Mouse (Mus musculus) adrenal gland, postnatal 4 days (tissue): ENCODE data around the gene Fhl4. TPM values are rescaled to one million over a fixed set of nuclear protein-coding genes. Genes with fewer than 3 reads are reported as not detected.

Source experiments
- DNase-seq, 2 experiments: peaks; one replicate each; pipeline ENCODE4 v3.0.0; 2021 to 2022; ENCODE audit warnings: low spot score in 2 of 2, mixed read lengths in 2 of 2
- long read RNA-seq, 2 experiments: library from polyadenylated mRNA; stranded (forward); transcript quantifications; one replicate each; pipeline ENCODE4 v2.0.0; 2021
- total RNA-seq, 2 experiments: library from RNA; stranded (reverse); gene quantifications; 2 replicates each; pipeline ENCODE4 v1.2.3; 2021

The Fhl4 gene
- 1 to 10 TPM in 1 of 2 experiments, under 1 TPM in 1; 0.92 to 1.3 TPM for total RNA-seq
- long read RNA-seq, experiment 1, partial matches to known transcripts = 0 of 1 reads
- long read RNA-seq, experiment 1, other reads (novel, unspliced or antisense) = 0 of 1 reads
- long read RNA-seq, experiment 2 = 0 reads

DNA sequence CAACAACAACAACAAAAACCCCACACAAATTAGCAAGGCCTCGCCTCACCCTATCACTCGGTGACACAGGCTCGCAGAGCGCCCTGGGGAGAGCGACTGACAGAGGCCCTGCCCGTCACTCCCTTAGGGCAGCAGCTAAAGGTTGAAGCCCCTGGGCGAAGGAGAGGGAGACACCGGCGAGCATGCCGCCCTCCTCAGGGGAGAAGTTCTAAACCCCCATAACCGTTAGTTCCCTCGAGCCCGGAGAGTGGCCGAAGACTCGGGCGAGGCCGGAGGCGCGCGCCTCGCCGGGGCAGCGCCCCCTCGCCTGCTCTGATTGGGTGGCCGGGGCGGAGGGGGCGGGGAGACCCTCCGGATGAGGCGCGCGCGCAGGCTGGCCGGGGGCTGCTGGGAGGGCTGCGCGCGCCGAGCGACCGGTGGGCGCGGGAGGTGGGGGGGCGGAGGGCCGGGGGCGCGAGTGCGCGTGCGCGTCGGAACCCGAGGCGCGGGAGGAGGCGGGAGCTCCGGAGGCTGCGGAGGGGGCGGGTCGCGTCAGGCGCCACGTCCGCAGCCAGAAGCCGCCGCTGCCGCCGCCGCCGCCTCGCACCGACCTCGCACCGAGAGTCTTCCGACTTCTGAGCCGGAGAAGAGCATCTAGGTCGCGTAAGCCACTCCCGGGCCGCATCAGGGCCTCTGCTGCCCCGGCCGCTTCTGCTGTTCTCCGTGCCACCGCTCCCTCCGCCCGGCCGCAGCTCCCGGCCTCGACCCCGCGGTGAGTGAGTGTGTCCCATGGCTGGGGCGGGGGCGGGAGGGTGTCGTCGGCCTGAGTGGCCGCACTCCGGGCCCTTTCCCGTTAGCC, at the start of gene Fhl4, which contains the start of gene Tmem263:
Gene Fhl4, minus strand, starts transcription at position 249 of the 838 bp plus-strand sequence.
Gene Tmem263, plus strand, starts transcription at position 381 of the 838 bp plus-strand sequence.
- peak; percentile 70 to 82 for DNase-seq

DNA sequence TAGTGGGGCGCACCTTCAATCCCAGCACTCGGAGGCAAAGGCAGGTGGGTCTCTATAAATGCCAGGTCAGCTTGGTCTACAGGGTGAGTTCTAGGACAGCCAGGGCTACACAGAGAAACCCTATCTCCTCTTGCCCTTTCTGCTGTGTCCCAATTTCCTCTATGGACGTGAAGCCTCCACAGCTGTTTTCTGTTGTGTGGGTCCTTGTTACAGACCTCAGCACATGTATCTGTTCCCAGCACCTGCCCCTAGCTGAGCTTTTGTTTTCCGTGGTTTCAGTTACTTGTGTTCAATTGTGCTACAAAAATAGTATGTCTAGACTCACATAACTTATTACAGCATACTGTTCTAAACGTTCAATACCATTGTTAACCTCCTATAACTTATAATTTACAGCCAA, 46.9 kb upstream of the Fhl4 start:
- DNase-seq = no peak

DNA sequence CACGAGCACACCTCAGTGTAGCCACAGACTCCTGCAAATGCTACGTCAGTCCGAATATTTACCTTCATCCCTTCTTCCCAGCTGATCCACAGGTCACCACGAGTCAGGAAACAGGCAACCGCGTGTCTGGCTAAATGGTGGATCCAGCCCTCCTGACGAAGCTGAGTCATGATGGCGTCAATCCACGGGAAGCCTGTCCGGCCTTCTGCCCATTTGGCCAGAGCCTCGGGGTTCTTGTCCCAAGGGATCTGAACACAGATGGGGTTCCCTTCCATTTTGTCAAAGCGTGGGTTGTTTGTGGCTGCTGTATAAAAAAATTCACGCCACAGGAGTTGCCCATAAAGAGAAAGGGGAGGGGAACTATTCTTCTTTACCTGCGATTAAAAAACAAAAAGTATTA, 44.0 kb upstream of the Fhl4 start:
- no peak for DNase-seq

DNA sequence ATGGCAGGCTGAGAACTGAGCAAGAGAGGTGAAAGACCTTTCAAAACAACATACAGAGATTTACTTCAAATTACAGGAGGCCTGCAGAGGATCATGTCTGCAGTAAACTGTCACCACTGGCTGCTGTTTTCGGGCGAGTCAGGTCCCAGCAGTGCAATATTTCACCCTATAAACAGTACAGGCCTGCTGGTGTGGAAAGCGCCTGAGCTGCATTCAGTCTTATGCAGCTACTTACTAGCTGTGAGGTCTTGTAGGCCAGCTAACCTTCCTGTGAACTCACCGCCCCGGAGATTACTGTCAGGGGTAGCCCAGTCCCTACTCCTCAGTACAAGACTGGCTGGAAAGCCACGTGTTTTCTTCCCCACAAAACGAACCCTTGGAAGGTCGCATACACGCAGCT, 39.2 kb upstream of the Fhl4 start:
- DNase-seq = no peak

DNA sequence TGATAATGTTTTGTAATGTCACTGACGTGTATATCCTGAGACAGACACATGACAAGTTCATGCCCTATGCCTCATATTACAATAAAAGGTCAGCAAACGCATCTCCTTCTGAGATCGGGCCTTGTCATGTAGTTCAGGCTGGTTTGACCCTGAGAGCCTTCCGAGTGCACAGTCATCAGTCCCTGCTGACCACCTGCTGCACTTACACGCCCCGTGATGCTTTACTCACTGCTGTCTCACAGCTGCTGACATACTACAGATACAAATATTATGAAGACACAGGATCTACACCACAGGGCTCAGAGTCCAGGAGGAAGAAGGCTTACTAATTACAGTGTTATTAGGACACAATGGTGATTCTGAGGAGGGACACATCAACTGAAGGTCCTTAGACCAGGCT, 34.3 kb upstream of the Fhl4 start:
- DNase-seq = no peak

DNA sequence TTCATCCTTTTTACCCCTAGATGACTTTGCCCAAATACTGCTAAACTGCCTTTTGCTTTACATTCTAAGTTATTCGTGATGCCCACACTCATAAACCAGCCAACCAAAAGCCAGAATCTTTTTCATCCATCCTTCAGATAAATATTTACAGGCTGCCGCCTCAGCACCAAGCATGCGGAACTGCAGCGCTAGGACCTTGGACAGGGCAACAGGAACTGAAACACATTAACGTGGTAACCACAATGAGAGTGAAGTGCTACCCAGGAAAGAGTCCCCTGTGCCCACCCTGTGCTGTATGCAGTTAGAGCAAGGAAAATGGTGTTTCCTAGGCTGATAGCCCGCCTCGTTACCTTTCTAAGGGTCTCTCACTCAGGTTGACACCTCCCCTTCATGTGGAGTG, 26.2 kb upstream of the Fhl4 start:
- no peak for DNase-seq

DNA sequence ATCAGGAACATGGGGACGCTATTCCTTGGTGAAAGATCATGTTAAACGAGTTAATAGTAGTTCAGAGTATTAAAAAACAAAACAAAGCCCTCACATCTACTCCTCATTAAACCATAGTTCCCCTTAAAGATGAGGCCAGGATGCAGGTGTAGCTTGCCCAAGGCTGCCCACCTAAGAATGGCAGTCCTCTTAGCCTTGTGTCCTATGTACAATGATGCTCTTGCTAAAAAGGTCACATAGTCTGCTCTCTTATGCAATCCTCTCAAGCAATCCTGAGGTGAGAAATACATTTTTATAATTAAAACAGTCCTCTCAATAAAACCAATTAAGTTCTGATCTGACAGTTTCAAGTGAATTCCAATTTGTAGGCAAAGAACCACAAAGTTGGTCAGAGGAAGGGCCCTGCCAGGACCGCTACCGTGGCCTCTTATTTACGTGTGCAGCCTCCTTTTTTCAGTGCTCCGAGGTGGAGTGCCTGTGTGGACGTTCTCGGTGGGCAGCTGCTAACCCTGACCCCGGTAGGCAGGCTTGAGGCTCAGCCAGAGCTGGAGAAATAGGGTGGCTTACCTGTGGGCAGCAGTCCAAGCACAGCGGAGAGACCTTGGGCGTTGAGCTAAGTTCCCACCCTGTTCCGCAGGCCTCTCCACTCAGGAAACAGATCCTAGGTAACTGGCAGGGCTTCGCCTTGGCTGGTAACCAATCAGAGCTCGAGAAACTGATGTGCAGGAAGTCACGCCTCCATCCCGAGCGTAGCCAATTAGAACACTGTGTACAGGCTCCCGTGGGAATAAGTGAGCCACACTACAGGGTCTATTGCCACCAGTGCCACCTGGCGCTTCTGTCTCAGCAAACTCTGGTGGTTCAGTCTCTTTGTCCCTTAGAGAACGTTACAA, 25.3 kb upstream of the Fhl4 start, which contains the start of gene Mterf2:
Gene Mterf2, minus strand, starts transcription at position 633 of the 893 bp plus-strand sequence.
- DNase-seq = peak; percentile 51 to 77

DNA sequence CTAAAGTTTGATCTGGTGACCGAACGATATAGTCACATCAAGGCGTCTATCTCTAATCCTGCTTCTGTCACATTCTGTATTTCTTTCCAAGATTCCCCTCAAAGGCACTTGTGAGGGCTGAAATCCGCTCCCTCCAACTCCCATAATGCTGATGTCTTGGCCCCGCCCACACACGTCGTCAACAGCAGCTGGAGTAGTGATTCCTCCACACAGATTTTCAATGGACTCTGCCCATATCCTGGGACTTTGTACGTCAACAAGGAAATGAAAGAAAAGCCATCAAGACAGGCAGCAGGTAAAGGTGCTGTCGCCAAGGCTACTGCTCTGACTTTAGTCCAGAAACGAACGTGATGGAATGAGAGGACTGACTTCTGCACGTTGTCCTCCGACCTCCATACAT, 22.9 kb upstream of the Fhl4 start:
- DNase-seq = no peak

DNA sequence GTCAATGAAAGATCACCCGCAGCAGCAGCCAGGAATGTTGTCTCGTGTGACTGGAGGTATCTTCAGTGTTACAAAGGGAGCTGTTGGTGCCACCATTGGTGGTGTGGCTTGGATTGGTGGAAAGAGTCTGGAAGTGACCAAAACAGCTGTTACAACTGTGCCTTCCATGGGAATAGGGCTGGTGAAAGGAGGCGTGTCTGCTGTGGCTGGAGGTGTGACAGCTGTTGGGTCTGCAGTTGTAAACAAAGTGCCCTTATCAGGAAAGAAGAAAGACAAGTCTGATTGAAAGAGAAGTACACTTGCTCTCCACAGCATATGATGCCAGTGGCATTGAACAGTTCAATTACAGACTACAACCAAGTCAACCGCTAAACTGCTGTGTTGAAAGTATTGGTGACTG, 12.1 kb upstream of the Fhl4 start:
- DNase-seq = no peak

DNA sequence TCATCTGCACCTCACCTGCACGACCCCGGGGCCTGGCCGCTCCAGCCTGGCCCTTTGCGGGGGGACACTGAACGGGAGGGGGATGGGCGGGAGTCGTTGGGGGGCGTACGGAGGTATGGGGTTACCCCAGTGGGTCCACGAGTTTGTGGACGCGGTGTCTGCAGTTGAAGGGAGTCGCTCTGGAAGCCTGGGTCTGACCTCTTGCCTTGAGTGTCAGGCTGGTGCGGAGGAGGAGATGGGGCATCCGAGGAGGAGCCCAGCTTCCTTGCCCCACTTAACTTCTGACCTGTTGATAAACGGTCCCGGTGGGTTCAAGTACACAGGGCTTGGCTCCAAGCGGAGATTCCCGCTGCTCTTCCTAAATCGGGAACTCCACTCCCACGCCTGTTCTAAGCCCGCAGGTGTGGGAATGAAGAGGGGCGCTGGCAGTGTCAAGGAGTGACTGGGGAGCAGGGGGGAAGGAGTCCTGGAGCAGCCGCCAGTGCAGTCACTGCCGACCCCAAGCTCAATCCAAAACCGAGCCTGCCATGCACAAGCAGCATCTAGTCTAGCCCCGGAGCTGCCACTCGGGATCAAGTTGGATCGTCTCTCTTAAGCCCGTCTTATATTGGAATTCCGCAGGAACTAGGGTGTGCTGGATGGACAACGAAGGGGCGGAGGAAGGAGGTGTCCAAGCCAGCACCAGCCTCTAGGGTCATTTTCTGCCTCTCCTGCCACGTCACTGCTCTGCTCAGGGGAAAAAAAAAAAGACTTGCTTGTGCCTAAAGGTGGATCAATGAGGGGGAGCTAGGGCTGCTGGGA, 990 bp upstream of the Fhl4 start:
- DNase-seq = peak; percentile 5 to 14

DNA sequence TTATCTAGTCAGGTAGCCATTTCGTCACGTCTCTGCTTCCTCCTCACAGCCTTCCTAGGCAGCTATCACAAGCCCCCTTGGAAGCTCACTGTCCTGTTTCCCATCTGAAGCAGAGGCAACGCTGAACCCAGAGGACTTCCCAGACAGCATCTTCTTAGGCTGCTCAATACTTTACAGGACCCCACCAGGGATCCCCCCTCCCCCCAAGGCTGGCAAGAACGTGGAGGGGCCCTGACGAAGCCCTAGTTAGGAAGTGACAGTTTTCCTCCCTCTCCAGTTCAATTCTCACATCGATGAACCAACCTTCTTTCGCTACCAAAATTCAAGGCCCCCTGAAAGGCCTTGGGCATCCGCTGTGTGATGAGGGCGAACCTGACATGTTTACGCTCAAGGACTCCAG, 454 bp downstream of the Fhl4 start:
- DNase-seq = peak; percentile 3 to 7

DNA sequence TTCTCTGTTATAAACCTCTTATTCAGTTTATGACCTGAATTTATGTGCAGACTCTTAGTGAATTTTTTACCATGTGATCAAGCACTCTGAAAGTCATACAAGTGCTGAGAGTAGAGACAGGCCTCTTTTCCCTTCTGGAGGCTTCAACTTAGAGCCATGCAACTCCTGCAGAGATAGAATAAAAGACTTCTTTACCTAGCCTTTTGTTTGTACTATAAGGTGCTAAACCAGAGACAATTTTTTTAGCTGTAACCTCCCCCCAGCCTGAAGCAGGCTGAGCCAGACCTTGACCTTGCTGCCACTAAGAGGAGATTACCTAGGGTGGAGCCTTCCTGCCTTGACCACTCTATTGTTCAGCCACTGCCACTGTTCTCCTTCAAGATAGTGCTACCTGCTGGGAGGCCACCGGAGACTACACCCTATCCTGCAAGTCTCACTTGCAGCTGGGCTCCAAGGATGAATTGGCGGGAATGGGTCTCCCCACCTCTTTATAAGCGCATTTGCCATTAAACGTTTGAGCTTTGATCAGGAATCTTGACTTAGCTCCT, 30.6 kb downstream of the Fhl4 start:
- DNase-seq = no peak

DNA sequence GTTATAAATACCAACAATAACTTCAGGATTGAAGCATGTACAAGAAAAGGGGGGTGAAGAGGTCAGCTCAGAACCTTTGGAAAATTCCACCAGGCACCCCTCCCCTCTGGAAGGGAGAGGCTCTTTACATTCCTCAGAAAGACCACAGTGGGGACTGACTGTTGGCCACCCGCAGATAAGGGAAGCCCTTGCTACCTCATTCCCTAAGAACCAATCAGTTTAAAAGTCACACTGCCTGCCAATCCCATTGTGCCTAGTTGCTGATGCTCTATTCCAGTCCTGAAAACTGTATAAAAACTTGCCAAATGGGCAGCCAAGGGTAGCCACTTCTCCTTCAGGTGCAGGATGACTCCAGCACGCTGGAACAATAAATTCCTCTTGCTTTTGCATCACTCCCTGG, 47.4 kb downstream of the Fhl4 start:
- no peak for DNase-seq

DNA sequence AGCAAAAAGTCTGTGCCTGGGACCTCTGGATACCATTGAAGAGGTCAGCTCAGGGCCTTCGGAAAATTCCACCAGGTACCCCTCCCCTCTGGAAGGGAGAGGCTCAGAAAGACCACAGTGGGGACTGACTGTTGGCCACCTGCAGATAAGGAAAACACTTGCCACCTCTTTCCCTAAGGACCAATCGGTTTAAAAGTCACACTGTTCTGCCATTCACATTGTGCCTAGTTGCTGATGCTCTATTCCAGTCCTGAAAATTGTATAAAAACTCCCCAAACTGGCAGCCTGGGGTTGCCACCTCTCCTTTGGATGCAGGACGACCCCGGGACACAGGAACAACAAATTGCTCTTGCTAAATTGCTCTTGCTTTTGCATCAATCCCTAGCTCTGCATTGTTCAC, 49.8 kb downstream of the Fhl4 start:
- no peak for DNase-seq

DNA sequence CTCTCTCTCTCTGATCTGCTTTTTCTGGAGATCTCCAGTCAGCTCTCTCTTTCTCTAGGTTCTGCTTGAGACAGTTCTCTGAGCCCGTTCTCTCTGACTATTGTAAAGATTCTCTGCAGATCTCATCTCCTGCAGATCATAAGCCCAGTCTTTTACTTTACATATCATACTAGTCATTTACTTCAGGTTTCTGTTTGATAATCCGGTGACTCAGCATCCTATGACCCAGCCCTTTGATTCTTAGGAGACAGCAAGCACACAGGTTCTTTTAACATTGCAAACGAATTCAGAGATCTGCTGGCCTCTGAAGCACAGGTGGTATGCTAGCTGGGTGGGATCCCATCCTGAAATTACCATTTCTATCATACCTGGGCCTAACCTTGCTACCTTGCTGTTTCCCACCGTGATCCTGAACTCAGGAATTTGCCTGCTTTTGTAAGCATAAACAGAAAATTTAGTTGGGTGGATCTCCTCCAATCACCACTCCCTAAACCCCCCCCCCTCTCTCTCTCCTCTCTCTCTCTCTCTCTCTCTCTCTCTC, 51.6 kb downstream of the Fhl4 start:
- no peak for DNase-seq

DNA sequence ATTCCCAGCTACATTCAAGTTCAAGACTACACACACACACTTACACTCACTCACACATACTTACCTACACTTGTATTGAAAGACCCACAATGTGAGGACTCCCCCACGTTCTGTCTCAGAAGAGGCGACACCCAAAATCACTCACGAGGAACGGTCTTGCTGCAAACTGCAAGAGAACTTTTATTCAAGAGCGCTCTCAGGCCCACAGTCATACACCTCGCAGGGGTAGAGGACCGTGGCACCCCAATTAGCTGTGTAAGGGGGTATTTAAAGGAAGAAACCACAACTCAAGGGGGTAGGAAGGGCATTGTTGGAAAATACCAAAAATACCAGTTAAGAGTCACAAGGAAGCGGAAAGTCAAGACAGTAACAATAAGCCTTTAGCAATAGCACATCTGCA, 54.3 kb downstream of the Fhl4 start:
- no peak for DNase-seq

DNA sequence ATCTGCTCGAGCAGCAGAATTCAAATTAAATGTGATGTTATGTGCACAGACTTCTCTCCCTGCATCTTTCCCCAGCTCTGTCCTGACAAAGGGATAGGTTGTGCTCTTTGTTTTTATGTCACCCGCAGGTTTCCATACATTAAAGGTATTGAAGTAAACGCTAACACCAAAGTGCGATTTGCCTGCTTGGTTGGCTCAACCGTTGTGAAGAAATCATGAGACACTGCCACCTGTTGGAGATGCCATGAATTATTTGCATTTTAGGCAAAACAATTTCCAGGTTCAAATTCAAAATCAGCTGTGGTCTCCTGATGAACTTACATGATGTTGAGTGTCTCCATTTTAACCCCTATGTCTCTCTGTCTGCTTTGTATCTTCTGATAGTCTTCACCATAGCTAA, 55.7 kb downstream of the Fhl4 start:
- no peak for DNase-seq
